Mouse (Mus musculus): ENCODE results near the gene Cpa1.

The Cpa1 gene

DNA sequence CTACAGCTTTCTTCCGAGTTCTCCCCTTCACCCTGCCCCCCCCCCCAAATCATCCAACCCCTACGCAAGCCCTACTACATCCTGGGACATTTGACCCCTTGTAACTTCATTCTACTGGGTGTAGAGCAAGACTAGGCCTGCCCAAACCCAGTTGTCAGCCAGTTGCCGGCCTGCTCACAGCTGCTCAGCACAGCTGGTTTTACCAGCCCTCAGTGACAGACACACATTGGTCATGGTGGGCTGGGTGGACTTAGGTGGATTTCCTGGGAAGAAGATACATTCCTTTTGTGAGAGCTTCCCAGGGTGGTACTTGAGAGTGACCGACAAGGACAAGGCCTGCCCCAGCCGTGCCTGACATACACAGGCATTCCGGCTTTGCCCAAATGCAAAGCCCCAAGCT lies 18.0 kb upstream of the Cpa1 start:
- DNase-seq (ENCODE audit: inconsistent ontology term), result no peak

GRCm38 (mm10) chr6:30621986-30622389 lies 17.0 kb upstream of the Cpa1 start:
- DNase-seq (ENCODE audit: inconsistent ontology term), result no peak

DNA sequence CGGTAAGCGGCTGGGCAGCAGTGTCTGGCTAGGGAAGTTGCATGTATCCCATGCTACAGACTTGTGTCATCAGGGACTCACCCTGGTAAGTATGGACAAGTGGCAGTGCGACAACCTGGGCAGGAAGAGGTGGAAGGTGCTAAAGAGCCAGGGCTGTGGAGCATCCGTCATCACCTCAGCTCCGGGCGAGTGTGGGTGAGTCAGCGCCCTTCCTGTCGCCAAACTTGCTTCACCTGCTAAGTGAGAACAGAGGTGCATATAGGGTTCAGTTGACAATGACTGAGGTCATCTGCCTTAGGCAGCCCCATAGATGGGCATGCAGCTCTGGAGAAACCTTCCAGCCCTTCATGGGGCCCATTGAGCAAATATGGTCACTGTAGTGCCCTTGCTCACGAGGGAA lies 14.3 kb upstream of the Cpa1 start:
- no peak for DNase-seq (ENCODE audit: inconsistent ontology term)

DNA sequence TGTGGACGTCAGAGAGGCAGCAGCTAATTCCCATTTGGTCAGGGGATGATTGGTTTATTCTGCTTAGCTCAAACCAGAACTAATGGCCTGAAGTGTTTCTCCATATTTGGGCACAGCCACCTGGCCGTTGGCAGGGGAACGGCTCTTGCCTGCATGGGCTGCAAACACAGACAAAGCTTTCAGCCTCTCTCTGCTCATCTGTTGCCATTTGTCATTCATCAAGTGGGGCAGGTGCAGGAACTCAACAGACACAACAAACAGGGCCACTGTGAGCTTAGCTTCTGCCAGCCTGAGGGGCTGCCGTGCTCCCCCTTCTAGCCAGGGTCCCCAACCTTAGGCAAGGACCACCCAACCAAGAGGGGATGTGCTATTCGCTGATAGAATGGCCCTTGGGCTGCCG lies 10.9 kb upstream of the Cpa1 start:
- DNase-seq (ENCODE audit: inconsistent ontology term), result peak; percentile 48

DNA sequence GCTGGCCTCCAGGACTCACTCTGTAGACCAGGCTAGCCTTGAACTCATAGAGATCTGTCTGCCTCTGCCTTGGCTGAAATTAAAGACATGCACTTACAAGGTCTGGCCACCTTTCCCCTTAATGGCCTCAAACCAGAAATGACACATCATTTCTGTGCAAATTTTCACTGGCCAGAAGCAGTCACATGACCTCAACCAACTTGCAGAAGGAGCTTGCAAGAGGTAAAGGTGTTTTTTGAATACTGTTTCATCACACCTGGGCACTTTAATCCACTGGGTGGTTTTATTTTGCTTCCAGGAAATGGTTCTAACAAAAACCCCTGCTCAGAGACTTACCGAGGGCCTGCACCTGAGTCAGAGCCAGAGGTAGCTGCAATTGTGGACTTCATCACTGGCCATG lies 9.0 kb upstream of the Cpa1 start:
- DNase-seq (ENCODE audit: inconsistent ontology term), result no peak

DNA sequence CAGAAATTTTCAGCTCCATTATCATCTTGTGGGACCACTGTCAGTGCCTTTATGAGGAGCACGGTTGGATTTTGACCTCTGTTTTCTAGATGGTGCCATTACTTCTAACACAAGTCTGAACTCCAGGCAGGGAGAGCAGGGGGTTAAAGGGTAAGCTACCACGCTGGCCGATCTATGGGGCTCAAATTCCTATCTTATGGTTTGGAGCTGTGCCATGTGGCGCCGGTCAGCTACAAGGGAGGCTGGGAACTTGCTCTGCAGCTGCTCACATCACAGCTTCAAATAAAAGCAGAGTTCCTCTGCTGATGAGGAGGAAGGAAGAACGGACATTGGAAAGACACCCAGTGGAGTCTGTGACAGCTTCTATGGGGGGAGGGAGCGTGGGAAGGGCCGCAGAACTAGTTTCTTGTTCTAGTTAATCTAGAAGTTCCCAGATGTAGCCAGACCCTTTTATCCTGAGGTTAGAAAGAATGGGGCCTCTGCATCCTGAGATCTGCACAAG lies 3.6 kb upstream of the Cpa1 start:
- no peak for DNase-seq (ENCODE audit: inconsistent ontology term)

DNA sequence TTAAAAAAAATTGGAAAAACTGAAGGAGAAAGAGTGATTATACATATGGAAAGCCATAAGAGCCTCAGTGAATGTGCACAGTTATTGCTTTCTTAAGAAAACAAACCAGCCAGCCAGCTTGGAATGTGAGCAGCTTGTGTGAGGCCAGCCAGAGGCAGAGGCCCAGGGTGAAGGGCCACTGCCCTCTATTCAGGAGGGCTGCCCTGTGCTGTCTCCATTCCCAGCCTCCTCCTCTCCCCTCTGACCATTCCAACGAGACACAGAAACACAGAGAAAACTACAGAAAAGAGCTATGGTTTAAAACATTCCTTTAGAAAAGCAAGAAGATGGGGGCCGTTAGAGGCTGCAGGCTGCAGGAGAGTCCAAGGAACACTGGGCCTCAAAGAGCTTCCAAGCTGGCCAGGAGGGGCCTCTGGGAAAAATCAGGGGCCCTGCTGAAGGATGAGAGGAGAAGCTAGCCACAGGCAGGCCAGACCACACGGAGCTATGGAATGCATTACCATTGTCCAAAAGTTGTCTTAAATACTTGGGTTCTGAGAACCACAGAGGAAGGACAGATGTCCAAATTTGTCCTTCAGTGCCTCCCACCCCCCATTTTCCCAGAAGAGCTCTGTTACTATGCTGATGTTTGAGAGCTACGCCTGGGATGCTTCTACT lies 2.7 kb upstream of the Cpa1 start:
- peak; percentile 43 for DNase-seq (ENCODE audit: inconsistent ontology term)

- DNase-seq (ENCODE audit: inconsistent ontology term), result no peak
Observed at GRCm38 (mm10) chr6:30643694-30644460, 4.9 kb downstream of the Cpa1 start.

GRCm38 (mm10) chr6:30644462-30644861 lies 5.4 kb downstream of the Cpa1 start:
- DNase-seq (ENCODE audit: inconsistent ontology term), result no peak

DNA sequence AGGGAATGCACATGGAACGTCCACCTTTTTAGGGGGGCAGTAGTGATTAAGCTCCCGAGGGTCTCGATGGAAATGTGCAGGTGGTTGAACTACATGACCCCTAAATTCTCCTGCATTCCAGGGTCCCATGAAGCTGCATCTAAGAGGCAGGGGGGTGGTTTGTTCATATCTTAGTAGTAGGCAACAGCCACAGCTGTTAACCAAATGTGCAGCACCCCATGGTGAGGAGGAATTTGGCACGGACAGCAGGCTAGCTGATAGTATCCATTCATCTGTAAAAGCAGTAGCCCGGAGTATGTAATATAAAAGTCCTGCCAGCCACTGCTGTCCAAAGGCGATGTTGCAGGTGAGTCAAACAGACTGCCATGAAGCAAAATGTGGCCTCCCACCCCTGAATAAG lies 6.4 kb downstream of the Cpa1 start:
- DNase-seq (ENCODE audit: inconsistent ontology term), result no peak

GRCm38 (mm10) chr6:30649651-30650296 lies 10.8 kb downstream of the Cpa1 start:
- DNase-seq (ENCODE audit: inconsistent ontology term), result no peak

- no peak for DNase-seq (ENCODE audit: inconsistent ontology term)
Observed at GRCm38 (mm10) chr6:30652425-30653188, 13.6 kb downstream of the Cpa1 start.

- no peak for DNase-seq (ENCODE audit: inconsistent ontology term)
Observed at GRCm38 (mm10) chr6:30653518-30653917, 14.5 kb downstream of the Cpa1 start.

DNA sequence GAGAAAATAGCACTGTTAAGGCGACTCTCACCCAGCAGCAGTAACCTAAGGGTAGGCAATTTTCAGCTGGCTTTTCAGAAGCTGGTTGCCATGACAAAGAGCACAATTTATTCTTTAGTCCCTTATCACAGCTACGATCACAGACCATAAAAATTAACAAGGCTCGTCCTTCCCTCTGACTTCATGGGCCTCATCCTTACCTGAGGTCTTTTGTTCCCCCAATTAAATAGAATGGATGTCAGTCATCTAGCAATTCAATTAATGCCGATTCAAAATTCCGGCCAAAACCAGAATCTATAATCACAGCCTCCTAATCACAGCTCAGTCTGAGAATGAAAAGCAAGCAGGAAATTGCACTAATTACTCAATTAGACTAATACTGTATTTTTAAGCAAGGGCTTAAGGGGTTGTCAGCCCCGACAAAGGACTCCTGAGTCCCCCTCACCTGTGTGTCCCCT lies 15.4 kb downstream of the Cpa1 start:
- no peak for DNase-seq (ENCODE audit: inconsistent ontology term)

DNA sequence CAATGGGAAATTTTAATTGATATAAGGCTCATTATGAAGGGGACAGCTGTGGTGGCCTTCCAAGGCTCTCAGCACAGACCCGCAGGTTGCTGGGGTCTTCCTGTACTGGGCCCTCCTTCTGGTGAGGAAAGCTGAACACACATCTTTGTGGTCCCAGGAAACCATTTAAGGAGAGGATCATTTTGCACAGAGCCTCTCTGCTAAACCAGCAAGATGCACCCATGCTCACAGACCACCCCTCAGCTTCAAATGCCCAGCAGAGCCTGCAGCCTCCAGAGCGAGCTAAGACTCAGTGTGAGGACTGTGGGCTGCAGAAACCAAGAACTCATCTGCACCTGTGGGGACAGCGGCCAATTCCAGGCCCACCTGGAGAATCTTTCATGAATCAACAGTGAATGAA lies 15.9 kb downstream of the Cpa1 start:
- DNase-seq (ENCODE audit: inconsistent ontology term), result no peak

DNA sequence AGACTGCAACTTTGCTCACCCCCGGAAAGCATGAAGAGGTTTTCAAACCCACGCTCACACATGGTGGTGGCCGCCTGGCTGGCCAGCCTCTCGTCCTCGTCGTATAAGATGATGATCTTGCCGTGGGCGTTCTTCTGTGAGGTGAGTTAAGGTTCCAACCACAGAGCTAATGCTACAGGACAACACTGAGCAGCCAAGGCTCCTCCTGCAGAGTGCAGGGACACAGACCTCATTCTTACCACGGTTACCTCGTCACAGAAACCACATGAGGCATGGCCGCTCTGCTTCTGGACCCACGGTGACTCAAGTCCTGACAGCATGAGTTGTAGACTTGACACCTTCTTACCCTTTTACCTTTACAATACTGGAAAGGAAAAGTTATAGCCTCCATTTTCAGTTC lies 18.3 kb downstream of the Cpa1 start:
- DNase-seq (ENCODE audit: inconsistent ontology term), result no peak

- no peak for DNase-seq (ENCODE audit: inconsistent ontology term)
Observed at GRCm38 (mm10) chr6:30658619-30659018, 19.6 kb downstream of the Cpa1 start.

DNA sequence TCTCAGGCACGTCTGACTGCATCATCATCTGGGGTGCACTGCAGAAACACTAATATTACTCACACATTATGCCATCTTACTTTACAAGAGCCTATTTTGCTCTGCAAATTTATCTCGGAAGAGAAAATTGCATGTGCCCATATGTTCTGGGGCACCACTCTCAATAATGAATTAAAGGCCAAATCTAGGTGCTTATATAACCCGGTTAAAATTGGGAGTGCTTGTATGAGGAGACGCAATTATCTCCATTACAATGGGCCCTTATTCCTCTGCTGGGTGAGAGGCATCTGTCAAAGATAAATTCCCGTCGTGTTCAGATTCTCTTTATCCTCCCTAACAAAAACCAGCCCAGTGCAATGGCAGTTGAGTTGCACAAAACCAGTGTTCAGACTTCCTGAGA lies 25.8 kb downstream of the Cpa1 start:
- peak; percentile 63 for DNase-seq (ENCODE audit: inconsistent ontology term)

DNA sequence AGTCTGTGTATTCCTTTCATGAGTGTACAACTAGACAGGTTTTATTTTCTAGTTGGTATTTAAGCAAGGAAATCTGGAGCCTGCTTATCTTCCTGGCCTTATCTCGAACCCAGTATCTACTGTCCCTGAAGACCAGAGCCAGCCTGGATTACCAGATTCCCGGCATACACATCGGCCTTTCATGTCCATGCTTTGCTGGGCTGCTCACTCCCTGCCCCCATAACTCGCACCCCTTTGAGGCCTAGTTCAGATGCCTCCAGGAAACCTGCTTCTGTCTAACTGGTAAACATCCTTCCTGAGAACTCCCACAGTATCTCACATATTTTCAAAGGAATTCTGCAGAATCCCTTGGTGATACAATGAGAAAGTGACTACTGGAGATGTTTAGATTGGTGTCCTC lies 26.3 kb downstream of the Cpa1 start:
- DNase-seq (ENCODE audit: inconsistent ontology term), result no peak

GRCm38 (mm10) chr6:30666043-30666442 lies 27.0 kb downstream of the Cpa1 start:
- peak; percentile 58 for DNase-seq (ENCODE audit: inconsistent ontology term)

- peak; percentile 85 for DNase-seq (ENCODE audit: inconsistent ontology term)
Observed at GRCm38 (mm10) chr6:30667585-30667984, 28.6 kb downstream of the Cpa1 start.

DNA sequence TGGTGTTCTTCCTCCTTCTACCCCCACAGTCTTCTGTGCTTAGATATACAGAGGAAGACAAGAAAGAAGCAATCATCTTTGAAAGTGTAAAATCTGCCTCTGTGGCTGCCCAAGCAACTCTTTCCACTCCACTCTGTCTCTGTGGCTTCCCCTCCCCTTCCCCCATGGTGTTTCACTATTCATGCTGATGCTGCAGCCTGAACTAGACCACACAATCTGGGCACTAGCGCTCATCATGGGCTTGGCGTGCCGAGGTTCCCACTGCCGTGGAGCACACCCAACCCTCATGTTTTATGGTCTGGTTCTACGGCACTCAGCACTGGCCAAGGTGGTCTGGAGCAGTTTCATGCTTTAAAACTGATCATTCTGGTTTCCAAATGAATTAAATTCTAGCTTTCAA lies 32.7 kb downstream of the Cpa1 start:
- no peak for DNase-seq (ENCODE audit: inconsistent ontology term)
